Mouse (Mus musculus): ENCODE measurements around the gene Psmc3.

Psmc3 gene

GRCm38 (mm10) chr2:91080784-91081513 is 27.1 kb downstream of the Psmc3 start:
- DNase-seq (ENCODE audit: extremely low read depth, low read depth, low spot score), result no peak

GRCm38 (mm10) chr2:91081775-91082695 is 28.2 kb downstream of the Psmc3 start, which contains the start of gene Spi1:
Gene Spi1, plus strand, starts transcription at chr2:91082390.
- no peak for DNase-seq (ENCODE audit: extremely low read depth, low read depth, low spot score)

GRCm38 (mm10) chr2:91082844-91083243 is 29.0 kb downstream of the Psmc3 start:
- DNase-seq (ENCODE audit: extremely low read depth, low read depth, low spot score), result no peak

GRCm38 (mm10) chr2:91083366-91083940 is 29.6 kb downstream of the Psmc3 start:
- DNase-seq (ENCODE audit: extremely low read depth, low read depth, low spot score), result no peak

GRCm38 (mm10) chr2:91084179-91084820 is 30.5 kb downstream of the Psmc3 start:
- DNase-seq (ENCODE audit: extremely low read depth, low read depth, low spot score), result no peak

- no peak for DNase-seq (ENCODE audit: extremely low read depth, low read depth, low spot score)
Measured at GRCm38 (mm10) chr2:91085494-91086391, 31.9 kb downstream of the Psmc3 start.

GRCm38 (mm10) chr2:91086392-91087237 is 32.8 kb downstream of the Psmc3 start:
- no peak for DNase-seq (ENCODE audit: extremely low read depth, low read depth, low spot score)

GRCm38 (mm10) chr2:91087453-91087852 is 33.6 kb downstream of the Psmc3 start:
- no peak for DNase-seq (ENCODE audit: extremely low read depth, low read depth, low spot score)

- DNase-seq (ENCODE audit: extremely low read depth, low read depth, low spot score), result no peak
Measured at GRCm38 (mm10) chr2:91088987-91089386, 35.2 kb downstream of the Psmc3 start.

- no peak for DNase-seq (ENCODE audit: extremely low read depth, low read depth, low spot score)
Measured at GRCm38 (mm10) chr2:91090208-91090607, 36.4 kb downstream of the Psmc3 start.

- DNase-seq (ENCODE audit: extremely low read depth, low read depth, low spot score), result no peak
Measured at GRCm38 (mm10) chr2:91090827-91091226, 37.0 kb downstream of the Psmc3 start.

GRCm38 (mm10) chr2:91096524-91096923 is 42.7 kb downstream of the Psmc3 start:
- no peak for DNase-seq (ENCODE audit: extremely low read depth, low read depth, low spot score)

- no peak for DNase-seq (ENCODE audit: extremely low read depth, low read depth, low spot score)
Measured at GRCm38 (mm10) chr2:91097015-91097414, 43.2 kb downstream of the Psmc3 start.

GRCm38 (mm10) chr2:91098156-91098555 is 44.3 kb downstream of the Psmc3 start:
- no peak for DNase-seq (ENCODE audit: extremely low read depth, low read depth, low spot score)

- no peak for DNase-seq (ENCODE audit: extremely low read depth, low read depth, low spot score)
Measured at GRCm38 (mm10) chr2:91101124-91101740, 47.4 kb downstream of the Psmc3 start.

GRCm38 (mm10) chr2:91108156-91108555 is 54.3 kb downstream of the Psmc3 start:
- no peak for DNase-seq (ENCODE audit: extremely low read depth, low read depth, low spot score)

- peak; percentile 70 for DNase-seq (ENCODE audit: extremely low read depth, low read depth, low spot score)
Measured at GRCm38 (mm10) chr2:91109241-91109640, 55.4 kb downstream of the Psmc3 start.

- DNase-seq (ENCODE audit: extremely low read depth, low read depth, low spot score), result peak; percentile 23
Measured at GRCm38 (mm10) chr2:91109807-91110385, 56.1 kb downstream of the Psmc3 start.

Data from fat pad, adult 2 months (tissue).